Mouse (Mus musculus): Measurements from ENCODE around the gene Ptprc.

- TF ChIP-seq CTCF (conservative IDR thresholded peaks at IDR 0.05; ENCODE audit: insufficient read depth, insufficient read length, low read depth, low read length) (no peak), POLR2A (IDR thresholded peaks at IDR 0.05; ENCODE audit: low read depth, low read length) (no peak)
These were observed 31.1 kb downstream of the Ptprc start for GRCm38 (mm10) chr1:138144365-138144764.

All from kidney, adult 2 months (tissue).